Mouse (Mus musculus) left cerebral cortex, postnatal 10 days (tissue): Measurements from ENCODE around the gene Olfr92. TPM values are rescaled to one million over a fixed set of nuclear protein-coding genes. Genes with fewer than 3 reads are reported as not detected.

Experiments
- DNase-seq, 2 experiments: peaks; one replicate each; pipeline ENCODE4 v3.0.0; 2021 to 2022; ENCODE audit warnings: low spot score in 2 of 2, mixed read lengths in 1 of 2; ENCODE audit errors: extremely low spot score in 1 of 2
- intact Hi-C: fragments of 180-260 bp; cut with DNase I; formaldehyde crosslinking; loops from one replicate; pipeline ENCODE4 v1.15.1; 2025
- total RNA-seq, 2 experiments: library from RNA; stranded (reverse); gene quantifications; 2 replicates each; pipeline ENCODE4 v1.2.3; 2021

Gene Olfr92
- total RNA-seq, 2 experiments from 2014 or later, result not detected

- no peak for DNase-seq
- intact Hi-C loops, result no loop called here
Measured at GRCm38 (mm10) chr17:37065993-37066392, 53.9 kb downstream of the Olfr92 start.

GRCm38 (mm10) chr17:37063686-37064495 lies 56.0 kb downstream of the Olfr92 start:
- DNase-seq, result peak in 1 of 2 experiments; percentile 57
- intact Hi-C loops, result no loop called here

- DNase-seq, result no peak
Measured at GRCm38 (mm10) chr17:37063063-37063462, 56.8 kb downstream of the Olfr92 start.

GRCm38 (mm10) chr17:37062101-37062641 lies 57.7 kb downstream of the Olfr92 start:
- intact Hi-C loops, result no loop called here
- no peak for DNase-seq

More at GRCm38 (mm10) chr17:37063063-37063462, 56.8 kb downstream of the Olfr92 start:
- intact Hi-C loops, result no loop called here

DNA sequence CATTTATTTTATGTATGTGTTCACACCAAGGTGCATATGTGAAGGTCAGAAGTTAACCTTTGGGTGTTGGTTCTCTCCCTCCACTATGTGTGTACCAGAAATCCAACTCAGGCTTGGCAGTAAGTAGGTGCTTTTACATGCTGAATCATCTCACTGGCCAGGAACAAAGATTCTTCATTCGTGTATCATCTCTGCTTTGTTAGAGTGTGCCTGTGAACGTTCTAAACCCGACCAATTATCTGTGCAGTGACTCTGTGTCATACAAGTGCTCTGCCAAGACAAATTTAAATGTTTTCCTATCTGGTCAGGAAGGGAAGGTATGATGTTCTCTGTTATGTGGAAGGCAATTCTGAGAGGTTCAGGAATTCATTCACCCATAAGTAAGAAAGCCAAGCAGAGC lies 58.5 kb downstream of the Olfr92 start:
- intact Hi-C loops, result no loop called here
- DNase-seq, result no peak

Other genes starting within 250 kb of the Olfr92 start
- gene Trim40, start 230.0 kb downstream of the Olfr92 start, total RNA-seq, result not detected
- not detected for gene Trim31, start 222.0 kb downstream of the Olfr92 start, total RNA-seq
- gene Rnf39, start 177.2 kb downstream of the Olfr92 start, total RNA-seq, result 1 to 10 TPM; 1.3 to 2.6 TPM
- 10 to 100 TPM; 89.7 to 90.6 TPM for gene Ppp1r11, start 168.3 kb downstream of the Olfr92 start, total RNA-seq
- 10 to 100 TPM; 25.3 to 27.8 TPM for gene Znrd1, start 161.5 kb downstream of the Olfr92 start, total RNA-seq
- 1 to 10 TPM; 2.8 to 3.5 TPM for gene Znrd1as, start 161.5 kb downstream of the Olfr92 start, total RNA-seq
- under 1 TPM in 1 of 2 experiments, not detected in 1; 0.87 TPM for gene 2410137M14Rik, start 138.9 kb downstream of the Olfr92 start, total RNA-seq
- 1 to 10 TPM; 3.6 to 3.9 TPM for gene H2-M5, start 130.6 kb downstream of the Olfr92 start, total RNA-seq
- 10 to 100 TPM; 68.8 to 72.1 TPM for gene Zfp57, start 118.9 kb downstream of the Olfr92 start, total RNA-seq
- 10 to 100 TPM in 1 of 2 experiments, 1 to 10 TPM in 1; 3.7 to 11.2 TPM for gene Mog, start 96.7 kb downstream of the Olfr92 start, total RNA-seq
- 100 to 1,000 TPM; 579 to 604 TPM for gene Gabbr1, start 74.1 kb downstream of the Olfr92 start, total RNA-seq
- gene Olfr90, start 31.6 kb downstream of the Olfr92 start, total RNA-seq, result not detected
- gene Olfr91, start 21.8 kb downstream of the Olfr92 start, total RNA-seq, result not detected
- gene Olfr93, start 41.4 kb upstream of the Olfr92 start, total RNA-seq, result not detected
- not detected for gene Ubd, start 73.8 kb upstream of the Olfr92 start, total RNA-seq
- gene Olfr94, start 80.9 kb upstream of the Olfr92 start, total RNA-seq, result not detected
- not detected for gene Olfr95, start 93.0 kb upstream of the Olfr92 start, total RNA-seq
- not detected for gene Olfr96, start 100.1 kb upstream of the Olfr92 start, total RNA-seq
- not detected for gene Olfr97, start 117.2 kb upstream of the Olfr92 start, total RNA-seq
- gene Olfr98, start 143.7 kb upstream of the Olfr92 start, total RNA-seq, result not detected
- gene H2-M3, start 150.1 kb upstream of the Olfr92 start, total RNA-seq, result 1 to 10 TPM; 2.7 to 3.1 TPM
- not detected for gene Olfr99, start 163.4 kb upstream of the Olfr92 start, total RNA-seq
- gene Olfr101, start 184.2 kb upstream of the Olfr92 start, total RNA-seq, result not detected
- not detected for gene Olfr102, start 197.0 kb upstream of the Olfr92 start, total RNA-seq
- not detected for gene Olfr103, start 219.6 kb upstream of the Olfr92 start, total RNA-seq
- not detected for gene Olfr104-ps, start 239.5 kb upstream of the Olfr92 start, total RNA-seq